Mouse (Mus musculus) ovary, postnatal 14 days (tissue): ENCODE measurements at regions not wholly inside any gene's neighbourhood (a gene's known extent, or its start where the extent isn't known, plus 50 kb on each side); places are given as distances from the start of the nearest gene placed in this dataset.

Source experiments
- DNase-seq: peaks from one replicate; pipeline ENCODE4 v3.0.0; 2022; ENCODE audit warnings: low spot score

DNA sequence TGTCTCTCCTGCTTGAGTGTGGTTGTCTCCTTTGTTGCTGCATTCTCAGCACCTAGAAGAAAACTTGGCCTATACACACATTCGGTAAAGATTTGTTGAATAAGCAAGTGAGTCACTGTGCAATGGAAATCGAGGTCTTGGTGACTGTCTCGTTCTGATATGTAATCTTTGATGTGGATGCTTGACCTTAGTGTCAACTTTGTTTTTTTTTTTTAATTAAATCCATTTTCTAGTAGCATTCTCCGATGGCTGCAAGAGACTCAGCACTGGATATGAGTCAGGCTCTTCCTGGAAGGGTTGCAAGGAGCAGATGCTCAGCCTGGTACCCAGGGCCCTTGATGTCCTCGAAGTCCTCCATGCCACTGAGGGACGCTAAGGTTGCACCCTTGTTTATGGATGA is 50.9 kb upstream of the Ampd3 start:
- DNase-seq, result no peak
